Mouse (Mus musculus): ENCODE data around the gene Dennd4c.

DNA sequence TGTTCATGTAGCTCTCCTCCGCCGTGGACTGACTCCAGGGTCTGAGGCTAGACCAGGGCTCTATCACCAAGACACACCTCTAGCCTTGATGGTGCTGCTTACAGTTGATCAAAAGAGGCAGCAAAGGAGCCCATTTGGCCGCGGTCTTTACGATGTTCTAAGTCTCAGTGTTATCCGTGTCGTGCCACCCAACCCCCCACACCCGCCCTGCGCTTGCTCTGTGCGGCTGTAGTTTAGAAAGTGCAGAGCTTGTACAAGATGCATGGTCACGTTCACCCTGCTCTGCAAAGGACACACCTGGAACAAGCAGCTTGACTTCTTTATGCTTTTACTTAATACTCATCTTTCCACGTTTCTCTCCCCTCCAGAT, 137.4 kb downstream of the Dennd4c start:
- TF ChIP-seq MAX (IDR thresholded peaks at IDR 0.05; ENCODE audit: low read depth): no peak
- TF ChIP-seq POLR2A (IDR thresholded peaks at IDR 0.05; ENCODE audit: insufficient read length, low read depth): no peak
- TF ChIP-seq USF1 (IDR thresholded peaks at IDR 0.05; ENCODE audit: low read depth): no peak
- no peak for TF ChIP-seq CEBPB (IDR thresholded peaks at IDR 0.05; ENCODE audit: insufficient read depth, poor library complexity, severe bottlenecking)
- no peak for TF ChIP-seq REST (IDR thresholded peaks at IDR 0.05; ENCODE audit: insufficient read depth, insufficient read length)
- no peak for TF ChIP-seq MYOG (IDR thresholded peaks at IDR 0.05; ENCODE audit: control insufficient read depth in 1 of 3, insufficient read depth in 1 of 3, insufficient read length in 2 of 3, low read depth in 2 of 3)
- no peak for TF ChIP-seq MYOD1 (IDR thresholded peaks at IDR 0.05; ENCODE audit: control insufficient read depth in 1 of 3, insufficient read length in 2 of 3, low read depth in 2 of 3)

Data from myocyte (in vitro differentiated cells).